Mouse (Mus musculus): ENCODE results near the gene Gtse1. TPM values are rescaled to one million over a fixed set of nuclear protein-coding genes. Genes with fewer than 3 reads are reported as not detected.

Gtse1 gene
- polyA plus RNA-seq, 1 experiment from 2014 or later = 27.4 TPM

GRCm38 (mm10) chr15:85921855-85922254 lies 62.3 kb downstream of the Gtse1 start:
- 94% methylated on average over 11 of the region's 11 CpGs for WGBS
- no peak for ATAC-seq (replicated peaks; ENCODE audit: low FRiP score, low TSS enrichment, low read depth)
- no peak for DNase-seq (ENCODE audit: low spot score)
- no peak overlapping the region for H3K27ac ChIP-seq (ENCODE audit: low read depth)
- no peak overlapping the region for H3K4me3 ChIP-seq (ENCODE audit: low read depth, low read length)
- no peaks in the 10 kb centered on the region for H3K27me3 ChIP-seq (replicated peaks; ENCODE audit: control insufficient read depth, insufficient read depth, low read length)
- no peak overlapping the region for H3K9ac ChIP-seq (ENCODE audit: low read length)
- no peaks in the 10 kb centered on the region for H3K36me3 ChIP-seq (ENCODE audit: control insufficient read depth, insufficient read depth, low read length)
- H3K4me2 ChIP-seq (ENCODE audit: low read length) = no peak overlapping the region
- H3K4me1 ChIP-seq (replicated peaks; ENCODE audit: control insufficient read depth, insufficient read depth, low read length) = no peaks in the 10 kb centered on the region
- no peaks in the 10 kb centered on the region for H3K9me3 ChIP-seq (ENCODE audit: control insufficient read depth, low read length)

Other genes starting within 250 kb of the Gtse1 start
- gene Ppara, start 124.8 kb upstream of the Gtse1 start, polyA plus RNA-seq (2014; fragmentation: Nextera tagmentation; extraction: Ambion mirVana) = 6.0 and 7.6 TPM in 2 replicates
- gene Cdpf1, start 48.0 kb upstream of the Gtse1 start, polyA plus RNA-seq (2014; fragmentation: Nextera tagmentation; extraction: Ambion mirVana) = 38.5 and 38.7 TPM in 2 replicates
- gene Pkdrej, start 38.0 kb upstream of the Gtse1 start, polyA plus RNA-seq (2014; fragmentation: Nextera tagmentation; extraction: Ambion mirVana) = 0.36 and 0.37 TPM in 2 replicates
- gene Ttc38, start 27.4 kb upstream of the Gtse1 start, polyA plus RNA-seq (2014; fragmentation: Nextera tagmentation; extraction: Ambion mirVana) = 6.6 and 6.7 TPM in 2 replicates
- gene Trmu, start 19.6 kb downstream of the Gtse1 start, polyA plus RNA-seq (2014; fragmentation: Nextera tagmentation; extraction: Ambion mirVana) = 35.7 and 36.4 TPM in 2 replicates
- 1.3 and 2.2 TPM in 2 replicates for gene Celsr1, start 174.0 kb downstream of the Gtse1 start, polyA plus RNA-seq (2014; fragmentation: Nextera tagmentation; extraction: Ambion mirVana)
- gene Gramd4, start 197.9 kb downstream of the Gtse1 start, polyA plus RNA-seq (2014; fragmentation: Nextera tagmentation; extraction: Ambion mirVana) = 6.0 and 8.1 TPM in 2 replicates